Mouse (Mus musculus): Measurements from ENCODE around the gene Tph2.
A peak's percentile ranks its signal among the peaks of the same experiment; 100 is the strongest.
"Not testable (repeated sequence)": the region's sequence is repeated elsewhere in the genome, so short reads cannot be mapped to it uniquely, and the experiment has no call there.

Gene Tph2

GRCm38 (mm10) chr10:115184697-115185096 lies at the start of gene Tph2:
Gene Tph2 (minus strand): TSS chr10:115185022.
- DNase-seq = peak; percentile 64

- no peak for DNase-seq
Observed at GRCm38 (mm10) chr10:115233798-115234197, 49.0 kb upstream of the Tph2 start.

- no peak for DNase-seq
Observed at GRCm38 (mm10) chr10:115232513-115232912, 47.7 kb upstream of the Tph2 start.

GRCm38 (mm10) chr10:115229023-115229422 lies 44.2 kb upstream of the Tph2 start:
- no peak for DNase-seq

- DNase-seq = no peak
Observed at GRCm38 (mm10) chr10:115226586-115226985, 41.8 kb upstream of the Tph2 start.

- DNase-seq = no peak
Observed at GRCm38 (mm10) chr10:115223845-115224244, 39.0 kb upstream of the Tph2 start.

- DNase-seq = peak; percentile 42
Observed at GRCm38 (mm10) chr10:115212916-115213580, 28.2 kb upstream of the Tph2 start.

- no peak for DNase-seq
Observed at GRCm38 (mm10) chr10:115205825-115206224, 21.0 kb upstream of the Tph2 start.

GRCm38 (mm10) chr10:115205284-115205683 lies 20.5 kb upstream of the Tph2 start:
- no peak for DNase-seq

GRCm38 (mm10) chr10:115191214-115191613 lies 6.4 kb upstream of the Tph2 start:
- peak; percentile 27 for DNase-seq

GRCm38 (mm10) chr10:115187390-115187789 lies 2.6 kb upstream of the Tph2 start:
- no peak for DNase-seq

- no peak for DNase-seq
Observed at GRCm38 (mm10) chr10:115181034-115181433, 3.8 kb downstream of the Tph2 start.

- not testable (repeated sequence) for DNase-seq
Observed at GRCm38 (mm10) chr10:115178019-115178418, 6.8 kb downstream of the Tph2 start.

- DNase-seq = peak; percentile 58
Observed at GRCm38 (mm10) chr10:115175591-115175991, 9.2 kb downstream of the Tph2 start.

GRCm38 (mm10) chr10:115173336-115173735 lies 11.5 kb downstream of the Tph2 start:
- DNase-seq = no peak

GRCm38 (mm10) chr10:115171351-115171818 lies 13.4 kb downstream of the Tph2 start:
- DNase-seq = no peak

GRCm38 (mm10) chr10:115170496-115171350 lies 14.1 kb downstream of the Tph2 start:
- DNase-seq = no peak

GRCm38 (mm10) chr10:115169410-115169809 lies 15.4 kb downstream of the Tph2 start:
- no peak for DNase-seq

GRCm38 (mm10) chr10:115160289-115160688 lies 24.5 kb downstream of the Tph2 start:
- no peak for DNase-seq

- DNase-seq = peak; percentile 7
Observed at GRCm38 (mm10) chr10:115147308-115147707, 37.5 kb downstream of the Tph2 start.

- DNase-seq = no peak
Observed at GRCm38 (mm10) chr10:115146257-115146898, 38.4 kb downstream of the Tph2 start.

GRCm38 (mm10) chr10:115144542-115144941 lies 40.3 kb downstream of the Tph2 start:
- DNase-seq = no peak

- DNase-seq = no peak
Observed at GRCm38 (mm10) chr10:115143641-115144040, 41.2 kb downstream of the Tph2 start.

Measured in cerebellum, adult 11 months (tissue).